Mouse (Mus musculus) testis, adult 2 months (tissue): Measurements from ENCODE around the gene Lzts2.

Source experiments
- CTCF ChIP-seq: fragments of 200-500 bp; IDR thresholded peaks from 2 replicates; pipeline ENCODE4 v1.5.1; 2012; ENCODE audit warnings: low read depth, mild to moderate bottlenecking, inconsistent platforms, low read length, moderate library complexity; ENCODE audit not compliant: control insufficient read depth, insufficient read depth, insufficient replicate concordance
- POLR2A ChIP-seq: fragments of 200-500 bp; IDR thresholded peaks from 2 replicates; pipeline ENCODE4 v1.6.1; 2012; ENCODE audit warnings: low read depth, mild to moderate bottlenecking, inconsistent platforms, low read length, moderate library complexity; ENCODE audit not compliant: control insufficient read depth

- TF ChIP-seq POLR2A (no peak), CTCF (no peak)
These were observed 21.5 kb upstream of the Lzts2 start for GRCm38 (mm10) chr19:44992712-44993111.
